ENCODE assay signal across 21 mouse cellular contexts in the genomic region with DNA sequence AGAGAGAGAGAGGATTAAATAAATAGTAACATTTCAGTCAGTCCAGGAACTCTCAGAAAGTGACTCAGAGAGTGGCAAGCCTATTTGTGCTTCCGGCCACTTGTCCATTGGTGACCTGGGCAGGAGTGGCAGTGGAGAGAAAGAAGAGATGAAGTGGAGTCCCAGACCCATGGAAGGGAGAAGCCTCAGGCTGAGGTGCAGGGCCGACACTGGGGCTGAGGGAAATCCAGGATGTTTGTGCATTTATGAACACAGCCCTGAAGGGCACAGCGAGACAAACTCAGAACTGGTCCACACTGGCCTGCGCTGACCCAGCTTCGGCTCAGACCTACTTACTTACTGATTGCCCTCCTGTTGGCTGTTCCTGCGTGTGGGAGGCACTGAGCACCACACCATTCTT. TPM values are rescaled to one million over a fixed set of nuclear protein-coding genes. Genes with fewer than 3 reads are reported as not detected.
DNase-seq lines count a peak whose midpoint lies in the region; ATAC-seq and TF ChIP-seq lines count a peak whose summit lies in the region.
"Had no signal": no experiment of that assay in that cellular context is flagged by ENCODE, and none has a peak within 500 bp of the region (broad histone marks: within the 10 kb centered on the region; RNA-seq: fewer than 3 reads in every experiment).

No protein-coding gene starts in this region.

- H3K4me3 ChIP-seq in ES-E14 (ENCODE audit: insufficient read depth in 1 of 2, low read depth in 1 of 2, low read length in 2 of 2, poor library complexity in 1 of 2, severe bottlenecking in 1 of 2): no peak overlapping the region
- no peak overlapping the region for H3K4me3 ChIP-seq in kidney, embryonic 16.5 days (ENCODE audit: low read length)
- H3K4me3 ChIP-seq in lung, adult 2 months (replicated peaks; ENCODE audit: extremely low read depth, low read depth, low read length): no peak overlapping the region
- no peak overlapping the region for H3K4me3 ChIP-seq in stomach, embryonic 15.5 days (replicated peaks)
- H3K4me3 ChIP-seq: heart, embryonic 12.5 days; limb, embryonic 15.5 days; megakaryocyte, embryonic 14.5 days had no signal

- TF ChIP-seq POLR2A in lung, adult 2 months (IDR thresholded peaks at IDR 0.05; ENCODE audit: borderline replicate concordance, extremely low read depth, low read depth, low read length): no peak

- DNase-seq in ES-E14 (ENCODE audit: low read depth, low spot score): no peak
- DNase-seq in lung, adult 2 months: peak; percentile 68
- no peak for DNase-seq in ovary, postnatal 10 days (ENCODE audit: low spot score)
- no peak for DNase-seq in right cerebral cortex, postnatal 14 days
- DNase-seq: adrenal gland, adult 8-10 months; cerebellum, adult 11 months; cerebellum, postnatal 14 days; heart, postnatal 36 days had no signal

- H3K4me1 ChIP-seq in ES-E14 (ENCODE audit: control insufficient read depth in 2 of 2, insufficient read depth in 2 of 2, low read length in 2 of 2, poor library complexity in 1 of 2): peaks cover 0 to 9% of the 10 kb centered on the region in 2 experiments; a peak in 1 of 4 replicates
- H3K4me1 ChIP-seq in kidney, embryonic 16.5 days (ENCODE audit: insufficient read depth, low read length): 0 out of 2 replicates have a peak, but pooled peaks cover 6% of the 10 kb centered on the region
- no peaks in the 10 kb centered on the region for H3K4me1 ChIP-seq in lung, adult 2 months (ENCODE audit: control insufficient read depth, insufficient read depth, low read length)
- H3K4me1 ChIP-seq in stomach, embryonic 15.5 days: no peaks in the 10 kb centered on the region
- H3K4me1 ChIP-seq: limb, embryonic 15.5 days had no signal

- H3K27me3 ChIP-seq in kidney, embryonic 16.5 days (ENCODE audit: insufficient read depth, low read length): no peaks in the 10 kb centered on the region
- no peaks in the 10 kb centered on the region for H3K27me3 ChIP-seq in stomach, embryonic 15.5 days (replicated peaks)
- H3K27me3 ChIP-seq: heart, embryonic 12.5 days; limb, embryonic 15.5 days had no signal

- no peak overlapping the region for H3K27ac ChIP-seq in ES-E14 (ENCODE audit: insufficient read depth, low read depth, low read length, poor library complexity, severe bottlenecking)
- no peak overlapping the region for H3K27ac ChIP-seq in kidney, embryonic 16.5 days (ENCODE audit: low read length)
- H3K27ac ChIP-seq in stomach, embryonic 15.5 days: no peak overlapping the region
- H3K27ac ChIP-seq: limb, embryonic 15.5 days had no signal

- 47% methylated on average over 6 of the region's 6 CpGs for WGBS in kidney, embryonic 16.5 days
- 52% methylated on average over 6 of the region's 6 CpGs for WGBS in lung, adult 2 months
- WGBS in stomach, embryonic 15.5 days: 63% methylated on average over 6 of the region's 6 CpGs

- peak overlapping the region; percentile 44; the same call in 1 of the 2 replicates for H3K9ac ChIP-seq in ES-E14 (ENCODE audit: insufficient read depth, low read depth, low read length, poor library complexity, severe bottlenecking)
- no peak overlapping the region for H3K9ac ChIP-seq in kidney, embryonic 16.5 days (replicated peaks; ENCODE audit: low read length)
- H3K9ac ChIP-seq in stomach, embryonic 15.5 days: no peak overlapping the region
- H3K9ac ChIP-seq: heart, embryonic 12.5 days; limb, embryonic 15.5 days had no signal

- peaks cover 41% of the 10 kb centered on the region for H3K36me3 ChIP-seq in ES-E14 (ENCODE audit: control insufficient read depth, insufficient read depth, low read length, poor library complexity, severe bottlenecking)
- no peaks in the 10 kb centered on the region for H3K36me3 ChIP-seq in kidney, embryonic 16.5 days (ENCODE audit: insufficient read depth, low read length)
- H3K36me3 ChIP-seq in stomach, embryonic 15.5 days: no peaks in the 10 kb centered on the region
- H3K36me3 ChIP-seq: heart, embryonic 12.5 days; limb, embryonic 15.5 days had no signal

- TF ChIP-seq CTCF in lung, adult 2 months (IDR thresholded peaks at IDR 0.05; ENCODE audit: insufficient read depth, low read length): no peak

- no peak overlapping the region for H3K4me2 ChIP-seq in kidney, embryonic 16.5 days (replicated peaks; ENCODE audit: low read depth, low read length)
- no peak overlapping the region for H3K4me2 ChIP-seq in stomach, embryonic 15.5 days
- H3K4me2 ChIP-seq: limb, embryonic 15.5 days had no signal

- in situ Hi-C loops in ES-E14 (cut with MboI; ENCODE audit: low sequenced_read_pairs in 2 of 2, unreplicated experiment in 2 of 2): no loop called here

- H3K9me3 ChIP-seq in ES-E14 (ENCODE audit: control insufficient read depth, insufficient read depth, low read depth, low read length): no peaks in the 10 kb centered on the region
- H3K9me3 ChIP-seq in kidney, embryonic 16.5 days (ENCODE audit: low read length): no peaks in the 10 kb centered on the region
- no peaks in the 10 kb centered on the region for H3K9me3 ChIP-seq in stomach, embryonic 15.5 days
- H3K9me3 ChIP-seq: heart, embryonic 12.5 days; limb, embryonic 15.5 days; megakaryocyte, embryonic 14.5 days had no signal

- peak; percentile 52; the same call in 1 of the 2 replicates for ATAC-seq in kidney, embryonic 16.5 days (ENCODE audit: low FRiP score, low TSS enrichment)
- 0 out of 2 replicates have a peak, but pooled peaks have one; percentile 20 for ATAC-seq in stomach, embryonic 15.5 days (ENCODE audit: insufficient read depth, low FRiP score, low read depth)
- ATAC-seq in erythroid progenitor cell, adult 5-6 weeks (replicated peaks; ENCODE audit: low FRiP score, poor library complexity, severe bottlenecking): no peak
- ATAC-seq: forebrain, embryonic 14.5 days; hindbrain, embryonic 16.5 days; midbrain, embryonic 16.5 days had no signal

TF ChIP-seq in ES-E14, 5 proteins besides CTCF, POLR2A, EP300 and RAD21:
- no peak for TF ChIP-seq CHD2 (IDR thresholded peaks at IDR 0.05; ENCODE audit: low read depth, low read length)
- TF ChIP-seq ZC3H11A (IDR thresholded peaks at IDR 0.05; ENCODE audit: borderline replicate concordance, low read depth, low read length): no peak
- TF ChIP-seq ZNF384 (IDR thresholded peaks at IDR 0.05; ENCODE audit: low read depth, low read length): no peak
- no peak for TF ChIP-seq MAFK (IDR thresholded peaks at IDR 0.05; ENCODE audit: insufficient read depth, low read depth, low read length)
- no peak for TF ChIP-seq HCFC1 (IDR thresholded peaks at IDR 0.05; ENCODE audit: borderline replicate concordance, insufficient read depth, low read length)

RNA-seq across cellular contexts. Expression of gene Pla2g1b, which starts 3.7 kb away (rescaled TPM):
- total RNA-seq in ES-E14 (2012; rRNA removed): 31.1 and 36.6 TPM in 2 replicates
- polyA plus RNA-seq in kidney, embryonic 16.5 days (2015; fragmentation: Nextera tagmentation; extraction: Ambion mirVana): 0.94 and 2.1 TPM in 2 replicates
- polyA plus RNA-seq in lung, adult 2 months (2012; rRNA removed): 38.0 and 46.8 TPM in 2 replicates
- polyA plus RNA-seq in stomach, embryonic 15.5 days (2015; fragmentation: Nextera tagmentation; extraction: Ambion mirVana): 12.0 and 15.4 TPM in 2 replicates
- not detected in 2 replicates for total RNA-seq in erythroid progenitor cell, adult 5-6 weeks (2015; ENCODE audit: low replicate concordance)
- total RNA-seq in erythroid progenitor cell, adult 5-6 weeks (2017; ENCODE audit: low replicate concordance): not detected in 2 replicates
- total RNA-seq: granulocyte monocyte progenitor cell, adult 5-6 weeks; heart, postnatal 36 days; layer of hippocampus, postnatal 25 days; left cerebral cortex, postnatal 25 days had no signal
- polyA plus RNA-seq: forebrain, embryonic 14.5 days; hindbrain, embryonic 16.5 days; limb, embryonic 15.5 days; liver, embryonic 16.5 days; midbrain, embryonic 16.5 days had no signal

RNA-seq across cellular contexts. Expression of gene Sirt4, which starts 14.7 kb away (rescaled TPM):
- 15.3 and 25.7 TPM in 2 replicates for total RNA-seq in ES-E14 (2012; rRNA removed)
- polyA plus RNA-seq in kidney, embryonic 16.5 days (2015; fragmentation: Nextera tagmentation; extraction: Ambion mirVana): 27.3 and 27.5 TPM in 2 replicates
- 36.5 and 38.3 TPM in 2 replicates for polyA plus RNA-seq in lung, adult 2 months (2012; rRNA removed)
- 21.7 and 26.6 TPM in 2 replicates for polyA plus RNA-seq in stomach, embryonic 15.5 days (2015; fragmentation: Nextera tagmentation; extraction: Ambion mirVana)
- 1.8 TPM in 1 of 2 replicates, not detected in the other for total RNA-seq in erythroid progenitor cell, adult 5-6 weeks (2015; ENCODE audit: low replicate concordance)
- 3.3 TPM in 1 of 2 replicates, not detected in the other for total RNA-seq in erythroid progenitor cell, adult 5-6 weeks (2017; ENCODE audit: low replicate concordance)

RNA-seq across cellular contexts. Expression of gene Pxn, which starts 36.7 kb away (rescaled TPM):
- 25.5 and 29.4 TPM in 2 replicates for total RNA-seq in ES-E14 (2012; rRNA removed)
- 60.5 and 67.2 TPM in 2 replicates for polyA plus RNA-seq in kidney, embryonic 16.5 days (2015; fragmentation: Nextera tagmentation; extraction: Ambion mirVana)
- polyA plus RNA-seq in lung, adult 2 months (2012; rRNA removed): 214 and 226 TPM in 2 replicates
- 37.0 and 43.0 TPM in 2 replicates for polyA plus RNA-seq in stomach, embryonic 15.5 days (2015; fragmentation: Nextera tagmentation; extraction: Ambion mirVana)
- total RNA-seq in erythroid progenitor cell, adult 5-6 weeks (2015; ENCODE audit: low replicate concordance): 18.9 and 24.5 TPM in 2 replicates
- 11.1 and 21.2 TPM in 2 replicates for total RNA-seq in erythroid progenitor cell, adult 5-6 weeks (2017; ENCODE audit: low replicate concordance)

RNA-seq across cellular contexts. Expression of gene Msi1, which starts 40.4 kb away (rescaled TPM):
- 5.6 and 9.0 TPM in 2 replicates for total RNA-seq in ES-E14 (2012; rRNA removed)
- polyA plus RNA-seq in kidney, embryonic 16.5 days (2015; fragmentation: Nextera tagmentation; extraction: Ambion mirVana): 12.1 and 14.1 TPM in 2 replicates
- polyA plus RNA-seq in lung, adult 2 months (2012; rRNA removed): 0.91 and 1.9 TPM in 2 replicates
- polyA plus RNA-seq in stomach, embryonic 15.5 days (2015; fragmentation: Nextera tagmentation; extraction: Ambion mirVana): 8.0 and 8.3 TPM in 2 replicates
- not detected in 2 replicates for total RNA-seq in erythroid progenitor cell, adult 5-6 weeks (2015; ENCODE audit: low replicate concordance)
- not detected in 2 replicates for total RNA-seq in erythroid progenitor cell, adult 5-6 weeks (2017; ENCODE audit: low replicate concordance)
- total RNA-seq: granulocyte monocyte progenitor cell, adult 5-6 weeks had no signal
